Mouse (Mus musculus) midbrain, embryonic 16.5 days (tissue): ENCODE data around the gene Pgc. TPM values are rescaled to one million over a fixed set of nuclear protein-coding genes. Genes with fewer than 3 reads are reported as not detected.

Experiments
- ATAC-seq: fragments of 200-750 bp; cut with Nextera tagmentation; 2 replicates; pipeline ENCODE4 v1.8.0; 2017; ENCODE audit warnings: moderate TSS enrichment
- H3K27ac ChIP-seq: fragments of 300-500 bp; sonication (generic); 2 replicates; pipeline ENCODE4 v1.5.1; 2014; ENCODE audit warnings: mild to moderate bottlenecking, low read length, mixed read lengths
- H3K27me3 ChIP-seq: fragments of 300-500 bp; sonication (generic); 2 replicates; pipeline ENCODE4 v1.6.1; 2014; ENCODE audit warnings: low read depth, low read length, mixed read lengths; ENCODE audit not compliant: control insufficient read depth, insufficient read depth
- H3K36me3 ChIP-seq: fragments of 300-500 bp; sonication (generic); 2 replicates; pipeline ENCODE4 v1.6.1; 2014; ENCODE audit warnings: mild to moderate bottlenecking, low read length, moderate library complexity, mixed read lengths; ENCODE audit not compliant: control insufficient read depth, insufficient read depth
- H3K4me1 ChIP-seq: fragments of 300-500 bp; sonication (generic); 2 replicates; pipeline ENCODE4 v1.6.1; 2014; ENCODE audit warnings: mild to moderate bottlenecking, low read length, mixed read lengths; ENCODE audit not compliant: control insufficient read depth, insufficient read depth
- H3K4me2 ChIP-seq: fragments of 300-500 bp; sonication (generic); 2 replicates; pipeline ENCODE4 v1.6.1; 2014; ENCODE audit warnings: mild to moderate bottlenecking, low read length, mixed read lengths
- H3K4me3 ChIP-seq: fragments of 300-500 bp; sonication (generic); 2 replicates; pipeline ENCODE4 v1.5.1; 2014; ENCODE audit warnings: low read depth, mild to moderate bottlenecking, low read length, moderate library complexity, mixed read lengths
- H3K9ac ChIP-seq: fragments of 300-500 bp; sonication (generic); 2 replicates; pipeline ENCODE4 v1.6.1; 2014; ENCODE audit warnings: low read depth, low read length, mixed read lengths
- H3K9me3 ChIP-seq: fragments of 300-500 bp; sonication (generic); replicated peaks from 2 replicates; pipeline ENCODE4 v1.6.1; 2014; ENCODE audit warnings: mild to moderate bottlenecking, low read length, mixed read lengths; ENCODE audit not compliant: control insufficient read depth, poor library complexity, severe bottlenecking
- WGBS: fragments of 180-500 bp; shearing (Covaris S2); extraction: QIAGEN DNeasy Blood & Tissue Kit; methylation state at CpG from one replicate; pipeline ENCODE4 v1.1.7; 2014; 5-methylcytosine and 5-hydroxymethylcytosine counted together
- polyA plus RNA-seq: library from polyadenylated mRNA; unstranded; fragments of >200 nt; fragmentation: Nextera tagmentation; extraction: Ambion mirVana; gene quantifications from 2 replicates; pipeline ENCODE4 v1.2.1, GENCODE M21; 2015

Pgc gene
- polyA plus RNA-seq, 1 experiment from 2014 or later, result 0.13 TPM

GRCm38 (mm10) chr17:47691650-47692049, 35.0 kb upstream of the Pgc start:
- WGBS, result 89% methylated on average over 3 of the region's 3 CpGs
- no peak overlapping the region for H3K4me2 ChIP-seq
- H3K27me3 ChIP-seq, result no peaks in the 10 kb centered on the region
- H3K4me3 ChIP-seq, result no peak overlapping the region
- no peaks in the 10 kb centered on the region for H3K9me3 ChIP-seq
- no peak for ATAC-seq
- no peaks in the 10 kb centered on the region for H3K36me3 ChIP-seq
- H3K9ac ChIP-seq, result no peak overlapping the region
- no peak overlapping the region for H3K27ac ChIP-seq
- H3K4me1 ChIP-seq, result peaks cover 30% of the 10 kb centered on the region

GRCm38 (mm10) chr17:47693671-47694441, 32.8 kb upstream of the Pgc start:
- Histone ChIP-seq H3K9me3 (no peaks in the 10 kb centered on the region), H3K4me1 (peaks cover 21% of the 10 kb centered on the region), H3K4me3 (peak overlapping the region; percentile 78), H3K27me3 (no peaks in the 10 kb centered on the region), H3K9ac (peak overlapping the region; percentile 88), H3K27ac (peak overlapping the region; percentile 82; the same call in 1 of the 2 replicates), H3K36me3 (no peaks in the 10 kb centered on the region), H3K4me2 (peak overlapping the region; percentile 59)
- 37% methylated on average over 13 of the region's 13 CpGs for WGBS
- no peak; the same call in 1 of the 2 replicates for ATAC-seq

GRCm38 (mm10) chr17:47694442-47694502, 32.4 kb upstream of the Pgc start, which contains the start of gene Gm21981:
Gm21981 (minus strand) TSS chr17:47694455.
- Histone ChIP-seq H3K4me1 (peaks cover 20% of the 10 kb centered on the region), H3K9me3 (no peaks in the 10 kb centered on the region), H3K9ac (peak within 1 kb of the TSS; percentile 88), H3K4me3 (peak within 1 kb of the TSS; percentile 78), H3K4me2 (peak within 1 kb of the TSS; percentile 59), H3K36me3 (peaks cover 2% of the 10 kb centered on the region; the same call in 1 of the 2 replicates), H3K27me3 (no peaks in the 10 kb centered on the region), H3K27ac (peak within 1 kb of the TSS; percentile 82)
- WGBS, result 0% methylated on average over 3 of the region's 3 CpGs
- ATAC-seq, result no peak

- peaks cover 3% of the 10 kb centered on the region; the same call in 1 of the 2 replicates for H3K36me3 ChIP-seq
- H3K9ac ChIP-seq, result peak within 1 kb of the TSS; percentile 88
- H3K4me1 ChIP-seq, result peaks cover 16% of the 10 kb centered on the region
- peak; percentile 95 for ATAC-seq
- peak within 1 kb of the TSS; percentile 59 for H3K4me2 ChIP-seq
- no peaks in the 10 kb centered on the region for H3K27me3 ChIP-seq
- H3K9me3 ChIP-seq, result no peaks in the 10 kb centered on the region
- peak within 1 kb of the TSS; percentile 82 for H3K27ac ChIP-seq
- peak within 1 kb of the TSS; percentile 78 for H3K4me3 ChIP-seq
- 1% methylated on average over 75 of the region's 82 CpGs for WGBS
These were observed 31.9 kb upstream of the Pgc start, which contains the start of gene Prickle4 for GRCm38 (mm10) chr17:47694503-47695336. Prickle4 (minus strand) TSS chr17:47694736.

- 1% methylated on average over 11 of the region's 23 CpGs for WGBS
- H3K4me3 ChIP-seq, result peak overlapping the region; percentile 78
- peaks cover 10% of the 10 kb centered on the region for H3K4me1 ChIP-seq
- H3K36me3 ChIP-seq, result peaks cover 3% of the 10 kb centered on the region; the same call in 1 of the 2 replicates
- peak overlapping the region; percentile 82 for H3K27ac ChIP-seq
- no peaks in the 10 kb centered on the region for H3K9me3 ChIP-seq
- ATAC-seq, result peak; percentile 16; the same call in 1 of the 2 replicates
- H3K9ac ChIP-seq, result peak overlapping the region; percentile 88
- peak overlapping the region; percentile 59 for H3K4me2 ChIP-seq
- no peaks in the 10 kb centered on the region for H3K27me3 ChIP-seq
These were observed 31.3 kb upstream of the Pgc start for GRCm38 (mm10) chr17:47695337-47695710.

- no peak overlapping the region for H3K4me2 ChIP-seq
These were observed 28.5 kb upstream of the Pgc start for GRCm38 (mm10) chr17:47698156-47698555.

GRCm38 (mm10) chr17:47699055-47699454, 27.6 kb upstream of the Pgc start:
- WGBS, result 76% methylated on average over 2 of the region's 2 CpGs
- H3K27me3 ChIP-seq, result no peaks in the 10 kb centered on the region
- no peak overlapping the region for H3K9ac ChIP-seq
- no peaks in the 10 kb centered on the region for H3K9me3 ChIP-seq
- no peak overlapping the region for H3K27ac ChIP-seq
- no peak overlapping the region for H3K4me2 ChIP-seq
- H3K4me1 ChIP-seq, result peaks cover 8% of the 10 kb centered on the region
- no peak for ATAC-seq
- no peak overlapping the region for H3K4me3 ChIP-seq
- peaks cover 6% of the 10 kb centered on the region; the same call in 1 of the 2 replicates for H3K36me3 ChIP-seq

More at GRCm38 (mm10) chr17:47698156-47698555, 28.5 kb upstream of the Pgc start:
- Histone ChIP-seq H3K36me3 (peaks cover 3% of the 10 kb centered on the region; the same call in 1 of the 2 replicates), H3K27me3 (no peaks in the 10 kb centered on the region), H3K4me1 (peaks cover 10% of the 10 kb centered on the region), H3K27ac (no peak overlapping the region), H3K9me3 (no peaks in the 10 kb centered on the region), H3K4me3 (no peak overlapping the region), H3K9ac (no peak overlapping the region)
- ATAC-seq, result no peak
- WGBS, result 91% methylated on average over 10 of the region's 10 CpGs

- Histone ChIP-seq H3K27me3 (no peaks in the 10 kb centered on the region), H3K4me2 (no peak overlapping the region), H3K9ac (no peak overlapping the region), H3K27ac (peak overlapping the region; percentile 51), H3K9me3 (no peaks in the 10 kb centered on the region), H3K36me3 (peaks cover 9% of the 10 kb centered on the region; the same call in 1 of the 2 replicates), H3K4me1 (no peaks in the 10 kb centered on the region), H3K4me3 (no peak overlapping the region)
- ATAC-seq, result peak; percentile 62
- WGBS, result 69% methylated on average over 9 of the region's 9 CpGs
These were observed 24.8 kb upstream of the Pgc start for GRCm38 (mm10) chr17:47701793-47702192.
